Mouse (Mus musculus) ES-E14 (cell line): Measurements from ENCODE around the gene Mdm1.

ENCODE experiments used
- CHD2 ChIP-seq: IDR thresholded peaks from 2 replicates; pipeline ENCODE4 v1.6.1; 2014; ENCODE audit warnings: mild to moderate bottlenecking, low read depth, low read length, inconsistent platforms
- HCFC1 ChIP-seq: IDR thresholded peaks from 2 replicates; pipeline ENCODE4 v1.6.1; 2012; ENCODE audit warnings: low read length, inconsistent platforms, borderline replicate concordance; ENCODE audit not compliant: insufficient read depth
- MAFK ChIP-seq: IDR thresholded peaks from 2 replicates; pipeline ENCODE4 v1.6.1; 2014; ENCODE audit warnings: mild to moderate bottlenecking, low read depth, low read length, inconsistent platforms; ENCODE audit not compliant: insufficient read depth
- ZC3H11A ChIP-seq: IDR thresholded peaks from 2 replicates; pipeline ENCODE4 v1.6.1; 2012; ENCODE audit warnings: low read depth, mild to moderate bottlenecking, inconsistent platforms, low read length, borderline replicate concordance
- ZNF384 ChIP-seq: IDR thresholded peaks from 2 replicates; pipeline ENCODE4 v1.6.1; 2012; ENCODE audit warnings: low read depth, low read length, inconsistent platforms

- no peak for TF ChIP-seq ZNF384
- TF ChIP-seq MAFK: no peak
- TF ChIP-seq ZC3H11A: no peak
- no peak for TF ChIP-seq HCFC1
- no peak for TF ChIP-seq CHD2
These were observed 29.2 kb upstream of the Mdm1 start for GRCm38 (mm10) chr10:118112294-118112893.
